Mouse (Mus musculus) ES-Bruce4 (cell line): Measurements from ENCODE around the gene Rnf167. TPM values are rescaled to one million over a fixed set of nuclear protein-coding genes. Genes with fewer than 3 reads are reported as not detected.

Source experiments
- H3K27ac ChIP-seq: 2 replicates; pipeline ENCODE4 v1.5.1; 2012; ENCODE audit warnings: low read length, inconsistent platforms; ENCODE audit not compliant: insufficient read depth
- H3K27me3 ChIP-seq: 2 replicates; pipeline ENCODE4 v1.6.1; 2012; ENCODE audit warnings: mild to moderate bottlenecking, low read length, inconsistent platforms; ENCODE audit not compliant: control insufficient read depth, poor library complexity, insufficient read depth, severe bottlenecking
- H3K36me3 ChIP-seq: 2 replicates; pipeline ENCODE4 v1.6.1; 2012; ENCODE audit warnings: inconsistent platforms, mild to moderate bottlenecking, low read length, moderate library complexity; ENCODE audit not compliant: control insufficient read depth, poor library complexity, insufficient read depth, severe bottlenecking
- H3K4me1 ChIP-seq: one replicate; pipeline ENCODE4 v1.8.1; 2011; ENCODE audit warnings: low read length; ENCODE audit not compliant: control insufficient read depth, insufficient read depth
- H3K4me3 ChIP-seq: 2 replicates; pipeline ENCODE4 v1.5.1; 2011; ENCODE audit warnings: low read depth, mild to moderate bottlenecking, low read length
- H3K9ac ChIP-seq: 2 replicates; pipeline ENCODE4 v1.6.1; 2012; ENCODE audit warnings: low read depth, mild to moderate bottlenecking, inconsistent platforms; ENCODE audit not compliant: poor library complexity, severe bottlenecking
- H3K9me3 ChIP-seq: replicated peaks from 2 replicates; pipeline ENCODE4 v1.6.1; 2012; ENCODE audit warnings: mild to moderate bottlenecking, low read length, inconsistent platforms; ENCODE audit not compliant: control insufficient read depth, poor library complexity, insufficient read depth, severe bottlenecking
- CTCF ChIP-seq: IDR thresholded peaks from one replicate; pipeline ENCODE4 v1.8.1; 2011; ENCODE audit warnings: low read depth, low read length
- EP300 ChIP-seq: IDR thresholded peaks from 2 replicates; pipeline ENCODE4 v1.6.1; 2011; ENCODE audit warnings: low read depth, low read length; ENCODE audit not compliant: insufficient read depth
- POLR2A ChIP-seq: IDR thresholded peaks from one replicate; pipeline ENCODE4 v1.8.1; 2011; ENCODE audit warnings: low read length; ENCODE audit not compliant: insufficient read depth
- polyA plus RNA-seq: library from polyadenylated mRNA; stranded (reverse); fragments of >200 nt; gene quantifications from 2 replicates; pipeline ENCODE4 v1.2.4, GENCODE M21; 2011; ENCODE audit warnings: low read depth; ENCODE audit not compliant: missing spikeins, insufficient read depth, insufficient read length

Gene Rnf167
- polyA plus RNA-seq, 1 experiment: 55.2 TPM

- Histone ChIP-seq H3K27me3 (no peaks in the 10 kb centered on the region), H3K9ac (peak overlapping the region; percentile 84), H3K4me3 (peak overlapping the region; percentile 91), H3K9me3 (no peaks in the 10 kb centered on the region), H3K4me1 (peaks cover 2% of the 10 kb centered on the region), H3K27ac (peak overlapping the region; percentile 79), H3K36me3 (peaks cover 31% of the 10 kb centered on the region)
- TF ChIP-seq POLR2A (no peak), CTCF (no peak), EP300 (no peak)
These were observed 21.3 kb downstream of the Rnf167 start for GRCm38 (mm10) chr11:70668335-70668770.

DNA sequence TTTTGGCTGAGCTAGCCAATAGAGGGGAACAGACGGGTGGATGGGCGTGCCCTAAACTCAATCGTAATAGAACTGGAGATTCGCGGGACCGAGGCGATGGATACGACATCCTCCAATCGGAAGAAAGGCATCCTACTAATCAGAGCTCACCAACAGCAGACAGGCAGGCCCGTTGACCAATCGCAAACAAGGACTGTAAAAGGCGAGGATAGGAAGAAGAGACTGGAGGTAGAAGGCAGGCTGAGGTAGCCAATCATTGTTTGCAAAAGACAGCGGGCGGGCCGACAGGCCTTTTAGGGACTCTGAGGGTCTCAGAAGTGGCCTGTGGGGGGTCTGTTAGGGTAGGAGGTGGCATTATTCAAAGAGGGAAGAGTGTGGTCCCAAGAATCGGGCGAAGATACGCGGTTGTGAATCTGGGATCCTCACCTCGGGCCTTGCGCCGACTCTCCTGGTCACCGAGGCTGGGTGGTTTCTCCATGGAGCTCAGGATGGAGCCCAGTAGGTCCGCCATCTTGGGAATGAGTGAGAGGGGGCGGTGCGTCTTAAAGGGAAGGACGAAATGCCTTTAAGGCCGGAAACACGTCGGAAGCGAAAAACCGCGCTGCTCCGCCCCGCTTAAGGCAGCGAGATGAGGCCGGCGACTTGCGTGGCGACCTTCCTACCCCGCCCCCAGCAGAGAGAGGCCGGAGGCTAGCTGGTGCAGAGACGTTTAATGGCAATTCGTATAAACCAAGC is 21.9 kb downstream of the Rnf167 start, which contains the start of gene Spag7:
Spag7 (minus strand) TSS at position 646 of the 735 bp plus-strand sequence.
- Histone ChIP-seq H3K27me3 (no peaks in the 10 kb centered on the region), H3K4me3 (peak within 1 kb of the TSS; percentile 95), H3K36me3 (peaks cover 25% of the 10 kb centered on the region), H3K4me1 (peaks cover 2% of the 10 kb centered on the region), H3K9ac (peak within 1 kb of the TSS; percentile 84), H3K9me3 (no peaks in the 10 kb centered on the region), H3K27ac (peak within 1 kb of the TSS; percentile 94)
- TF ChIP-seq EP300: no peak
- no peak for TF ChIP-seq POLR2A
- no peak for TF ChIP-seq CTCF

DNA sequence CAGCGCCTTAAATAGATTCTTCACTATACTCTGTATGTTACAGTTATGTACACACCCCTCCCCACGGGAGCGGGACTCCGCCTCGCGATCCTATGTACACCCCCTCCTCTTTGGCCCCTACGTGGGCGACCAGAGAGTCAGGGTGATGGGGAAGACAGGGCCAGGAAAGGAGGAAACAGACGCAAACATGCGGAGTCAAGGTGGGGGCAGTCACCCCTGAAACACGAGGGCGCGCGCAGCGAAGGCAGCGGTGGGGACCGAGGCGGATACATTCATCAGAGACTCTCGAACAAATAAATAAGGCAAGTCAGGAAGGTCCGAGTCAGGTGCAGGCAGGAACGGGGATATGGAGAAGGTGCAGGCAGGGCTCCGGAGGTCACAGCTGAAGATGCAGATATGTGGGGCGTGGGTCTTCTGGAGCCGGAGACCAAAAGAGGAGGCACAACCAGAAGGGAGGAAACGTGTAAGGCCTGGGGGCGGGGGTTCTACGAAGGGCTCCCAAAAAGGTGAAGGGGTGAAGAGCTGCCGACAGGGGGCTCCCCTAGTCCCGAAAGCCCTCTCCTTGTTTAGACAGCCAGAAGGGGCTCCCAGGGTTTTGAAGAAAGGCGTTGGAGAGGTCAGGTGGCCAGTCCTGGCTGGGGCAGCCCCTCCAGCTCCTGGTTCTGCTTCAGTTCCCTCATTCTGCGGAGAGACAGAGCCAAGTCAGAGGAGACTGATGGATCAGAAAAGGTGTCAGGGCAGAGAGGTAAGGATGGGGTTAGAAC is 22.7 kb downstream of the Rnf167 start:
- Histone ChIP-seq H3K9me3 (no peaks in the 10 kb centered on the region), H3K9ac (peak overlapping the region; percentile 84), H3K36me3 (peaks cover 17% of the 10 kb centered on the region), H3K27ac (peak overlapping the region; percentile 76), H3K4me1 (peaks cover 2% of the 10 kb centered on the region), H3K27me3 (no peaks in the 10 kb centered on the region), H3K4me3 (peak overlapping the region; percentile 95)
- TF ChIP-seq POLR2A: no peak
- TF ChIP-seq CTCF: peak; percentile 46

GRCm38 (mm10) chr11:70670483-70670882 is 23.4 kb downstream of the Rnf167 start:
- Histone ChIP-seq H3K4me1 (peaks cover 2% of the 10 kb centered on the region), H3K4me3 (peak overlapping the region; percentile 95), H3K36me3 (peaks cover 11% of the 10 kb centered on the region), H3K9ac (peak overlapping the region; percentile 84), H3K27ac (peak overlapping the region; percentile 76), H3K9me3 (no peaks in the 10 kb centered on the region), H3K27me3 (no peaks in the 10 kb centered on the region)
- TF ChIP-seq POLR2A (no peak), EP300 (no peak), CTCF (no peak)

GRCm38 (mm10) chr11:70671333-70672047 is 24.5 kb downstream of the Rnf167 start:
- peaks cover 6% of the 10 kb centered on the region for H3K36me3 ChIP-seq
- no peak overlapping the region for H3K4me3 ChIP-seq
- H3K27me3 ChIP-seq: no peaks in the 10 kb centered on the region
- no peak for TF ChIP-seq POLR2A
- TF ChIP-seq EP300: no peak
- TF ChIP-seq CTCF: no peak
- H3K4me1 ChIP-seq: peaks cover 2% of the 10 kb centered on the region
- no peak overlapping the region for H3K27ac ChIP-seq
- H3K9ac ChIP-seq: peak overlapping the region; percentile 84; the same call in 1 of the 2 replicates
- H3K9me3 ChIP-seq: no peaks in the 10 kb centered on the region

DNA sequence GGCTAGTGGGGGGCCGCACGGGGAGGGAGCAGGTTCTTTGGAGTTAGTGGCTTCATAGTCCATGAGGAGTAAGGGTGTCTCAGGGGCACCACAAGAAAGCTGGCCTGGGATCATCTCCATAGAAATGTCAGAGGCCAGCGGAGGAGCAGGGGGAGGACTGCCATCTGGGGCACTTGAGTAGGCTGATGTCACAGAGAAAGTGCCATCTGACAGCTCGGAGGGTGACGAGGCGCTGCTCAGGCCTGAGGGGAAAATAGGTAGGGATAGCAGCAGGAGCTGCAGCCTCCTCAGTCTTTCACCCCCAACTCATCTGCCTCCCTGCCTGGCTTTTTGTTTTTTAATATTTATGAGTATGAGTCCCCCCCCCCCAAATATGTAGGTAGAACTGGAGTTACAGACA is 27.0 kb downstream of the Rnf167 start:
- no peak overlapping the region for H3K4me3 ChIP-seq
- peaks cover 2% of the 10 kb centered on the region for H3K4me1 ChIP-seq
- no peaks in the 10 kb centered on the region for H3K36me3 ChIP-seq
- TF ChIP-seq EP300: no peak
- TF ChIP-seq POLR2A: no peak
- TF ChIP-seq CTCF: no peak
- H3K27ac ChIP-seq: no peak overlapping the region
- H3K9me3 ChIP-seq: no peaks in the 10 kb centered on the region
- H3K27me3 ChIP-seq: no peaks in the 10 kb centered on the region
- no peak overlapping the region; the same call in 1 of the 2 replicates for H3K9ac ChIP-seq
